Mouse (Mus musculus) heart, postnatal 4 days (tissue): ENCODE data around the gene Hsp90ab1. TPM values are rescaled to one million over a fixed set of nuclear protein-coding genes. Genes with fewer than 3 reads are reported as not detected.

Experiments
- DNase-seq: peaks from one replicate; pipeline ENCODE4 v3.0.0; 2021
- total RNA-seq, 2 experiments: library from RNA; stranded (reverse); gene quantifications; 2 replicates each; pipeline ENCODE4 v1.2.3; 2021

Gene Hsp90ab1
- 1,000 to 10,000 TPM; 1,093 to 1,133 TPM for total RNA-seq

DNA sequence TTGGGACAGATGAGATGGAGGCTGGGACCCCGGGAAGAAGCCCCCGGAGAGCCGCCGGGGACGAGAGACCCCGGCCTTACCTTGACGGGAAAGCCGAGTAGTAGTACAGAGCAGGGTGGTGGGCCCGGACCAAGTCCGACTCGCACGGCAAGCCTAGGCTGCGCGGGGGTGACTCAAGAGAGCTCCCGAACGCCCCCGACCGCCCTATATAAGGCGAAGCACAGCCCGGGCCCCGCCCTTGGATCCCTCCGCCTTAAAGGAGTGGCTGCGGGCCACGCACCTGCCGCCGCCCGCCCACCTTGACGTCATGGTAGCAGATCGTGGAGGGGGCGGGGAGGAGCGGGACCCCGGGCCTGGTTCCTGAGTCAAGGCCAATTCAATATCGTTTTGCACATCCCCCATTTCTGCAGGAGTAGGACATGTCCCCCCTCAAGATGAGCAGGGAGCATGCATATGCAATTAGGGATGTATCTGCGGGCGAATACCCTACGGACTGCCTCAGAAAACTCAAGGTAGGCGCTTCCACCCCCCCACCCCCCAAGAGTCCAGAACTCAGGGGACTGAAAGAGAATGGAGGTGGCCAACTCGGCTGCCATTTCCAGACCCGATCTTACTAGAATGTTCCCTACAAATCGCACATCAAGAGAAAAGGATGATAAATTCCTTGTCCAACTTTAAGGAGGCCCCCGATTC, at the start of gene Hsp90ab1:
TSS of gene Hsp90ab1 (minus strand) at position 185 of the 693 bp plus-strand sequence.
- peak; percentile 99 for DNase-seq

DNA sequence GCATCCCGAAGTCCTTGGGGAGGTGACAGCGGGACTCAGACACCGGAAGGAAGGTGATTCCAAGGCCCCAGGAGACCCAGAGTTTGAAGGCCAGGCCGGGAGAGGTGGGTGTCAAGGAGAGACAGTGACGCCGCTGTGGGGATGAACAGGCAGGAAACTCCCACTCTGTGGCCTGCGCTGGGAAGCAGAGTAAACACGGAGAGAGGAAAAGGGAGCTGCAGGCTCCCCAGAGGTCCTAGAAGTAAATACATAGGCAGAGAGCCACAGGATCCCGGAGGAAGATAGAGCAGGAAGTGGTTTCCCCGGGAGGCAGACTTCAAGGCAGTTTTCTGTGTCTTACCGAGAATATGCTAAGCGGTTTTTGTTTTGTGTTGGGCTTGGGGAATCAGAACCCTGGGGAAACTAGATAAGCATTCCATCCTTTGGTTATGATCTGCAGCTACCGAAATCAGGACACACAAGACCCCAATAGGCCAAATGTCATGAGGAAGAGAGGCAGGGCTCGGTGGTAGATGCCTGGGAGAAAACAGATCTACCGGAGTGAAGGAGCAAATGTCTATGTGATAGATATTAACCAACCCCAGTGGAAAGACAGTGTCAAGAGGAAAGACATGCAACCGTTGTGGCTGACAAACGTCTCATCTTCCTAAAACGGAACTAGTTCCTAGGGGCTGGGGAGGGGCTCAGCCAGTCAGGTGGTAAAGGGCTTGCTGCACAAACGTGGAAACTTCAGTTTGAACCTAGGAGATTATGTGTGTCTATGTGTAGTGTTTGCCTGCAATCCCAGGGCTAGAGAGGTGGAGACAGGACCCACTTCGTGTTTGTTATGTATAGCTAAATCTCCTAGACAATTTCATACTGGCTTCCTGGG, 46.5 kb upstream of the Hsp90ab1 start:
- peak; percentile 51 for DNase-seq

DNA sequence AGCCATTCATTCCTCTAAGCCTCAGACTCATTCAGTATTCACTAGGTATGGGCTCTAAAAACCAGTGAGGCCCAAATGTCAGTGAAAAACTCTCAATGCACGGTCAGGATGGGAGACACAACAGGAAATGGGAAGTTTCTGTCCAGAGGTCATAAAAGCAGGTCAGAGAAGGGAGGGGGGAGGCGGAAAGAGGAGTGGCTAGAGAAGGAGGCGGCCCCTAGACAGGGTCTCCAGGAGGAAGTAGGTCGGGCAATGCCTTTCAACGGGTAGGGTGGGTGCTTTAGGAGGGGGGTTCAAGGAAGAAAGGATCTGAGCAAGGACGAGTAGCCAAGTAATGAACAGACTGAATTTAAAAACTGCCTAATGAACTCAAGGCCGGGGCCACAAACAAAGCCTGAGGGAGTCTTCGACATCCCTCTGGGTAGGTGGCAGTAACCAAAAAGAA, 45.9 kb upstream of the Hsp90ab1 start:
- peak; percentile 57 for DNase-seq

DNA sequence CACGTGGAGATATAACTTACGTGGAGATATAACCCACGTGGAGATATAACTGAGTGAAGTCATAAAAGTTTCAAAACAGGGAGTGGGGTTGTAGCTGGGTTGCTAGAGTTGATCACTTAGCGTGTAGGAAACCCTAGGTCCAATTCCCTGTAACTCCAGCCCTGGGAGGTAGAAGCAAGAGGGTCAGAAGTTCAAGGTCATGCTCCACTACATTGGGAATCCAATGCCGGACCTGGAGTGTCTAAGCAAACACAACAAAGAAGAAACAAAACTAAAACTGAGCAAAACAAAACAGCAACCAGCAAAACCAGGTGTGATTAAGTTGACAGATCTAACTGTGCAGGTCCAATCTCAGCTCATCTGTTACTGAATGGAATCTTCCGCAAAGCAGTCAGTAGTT, 44.6 kb upstream of the Hsp90ab1 start:
- DNase-seq: no peak

DNA sequence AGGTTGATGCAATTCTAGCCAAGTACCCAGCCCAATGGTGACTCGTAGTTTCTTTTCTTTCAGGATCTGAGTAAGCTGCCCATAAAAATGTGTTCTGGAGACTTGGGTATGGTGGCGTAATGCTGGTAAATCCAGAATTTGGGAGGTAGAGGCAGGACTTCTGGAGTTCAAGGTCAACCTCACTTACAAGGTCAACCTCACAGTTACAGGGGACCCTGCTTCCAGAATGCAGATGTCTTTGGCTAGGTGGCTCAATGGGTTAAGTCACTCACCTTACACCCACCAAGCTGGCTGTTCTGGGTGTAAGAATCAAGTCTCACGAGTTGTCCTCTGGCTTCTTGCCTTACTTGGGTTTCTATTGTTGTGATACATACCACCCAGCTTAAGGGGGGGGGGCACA, 43.6 kb upstream of the Hsp90ab1 start:
- DNase-seq: no peak

DNA sequence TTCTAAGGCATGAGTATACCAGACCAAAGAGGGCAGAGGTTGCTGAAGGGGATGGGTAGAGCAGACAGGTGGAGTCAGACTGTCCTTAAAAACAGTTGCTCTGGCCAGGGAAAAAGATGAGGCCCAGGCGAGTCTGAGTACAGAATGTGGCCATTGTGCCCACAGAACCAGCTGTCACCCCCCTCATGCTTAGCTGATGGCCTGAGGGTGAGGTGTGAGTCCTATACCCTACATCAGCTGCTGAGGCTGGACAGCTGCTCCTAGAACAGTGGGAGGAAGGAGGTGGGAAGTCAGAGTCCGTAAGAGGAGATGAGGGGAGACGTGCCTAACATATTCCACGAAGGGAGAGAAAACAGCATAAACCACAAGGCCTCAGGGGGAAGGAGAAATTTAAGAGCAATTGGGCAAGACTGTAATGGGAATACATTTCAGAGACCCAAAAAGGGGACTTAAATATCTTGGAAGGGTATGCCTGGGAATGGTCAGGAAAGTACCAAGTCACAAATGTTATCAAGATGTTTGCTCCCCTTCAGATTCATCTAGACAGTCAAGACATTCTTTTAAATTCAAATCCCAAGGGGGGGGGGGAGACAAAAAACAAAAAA, 43.1 kb upstream of the Hsp90ab1 start:
- no peak for DNase-seq

DNA sequence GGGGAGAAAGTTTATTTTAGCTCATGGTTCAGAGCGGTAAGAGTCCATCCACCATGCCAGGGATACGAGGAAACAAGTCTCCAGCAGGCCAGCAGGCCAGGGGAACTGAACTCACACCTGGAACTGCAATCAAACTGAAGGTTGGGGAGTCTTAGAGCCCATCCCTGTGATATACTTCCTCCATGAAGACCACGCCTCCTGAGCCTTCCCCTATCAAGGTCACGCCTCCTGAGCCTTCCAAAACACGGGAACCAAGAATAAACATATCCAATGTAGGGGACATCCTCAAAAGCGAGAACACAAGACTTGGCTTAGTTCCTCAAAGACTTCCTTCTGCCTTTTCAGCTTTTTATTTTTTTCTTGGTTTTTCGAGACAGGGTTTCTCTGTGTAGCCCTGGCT, 39.9 kb upstream of the Hsp90ab1 start:
- no peak for DNase-seq

DNA sequence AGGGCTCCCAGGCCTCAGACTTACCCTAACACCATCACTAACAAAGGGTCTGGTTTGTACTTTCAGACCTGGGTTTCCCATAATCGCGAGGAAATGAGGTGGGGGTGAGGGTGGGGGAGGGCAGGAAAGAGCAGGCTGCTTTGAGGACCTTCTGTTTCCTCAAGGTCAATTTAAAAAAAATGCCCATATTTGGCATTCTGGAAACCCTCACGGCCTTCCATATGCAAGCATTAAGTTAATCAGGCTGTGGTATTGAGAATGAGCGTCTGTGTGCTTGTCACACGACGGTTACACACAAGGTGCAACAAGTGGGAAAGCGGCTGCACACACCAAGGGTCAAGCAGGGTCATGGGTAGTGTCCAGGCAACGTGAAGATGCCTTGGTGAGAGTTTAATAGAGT, 38.9 kb upstream of the Hsp90ab1 start:
- no peak for DNase-seq

DNA sequence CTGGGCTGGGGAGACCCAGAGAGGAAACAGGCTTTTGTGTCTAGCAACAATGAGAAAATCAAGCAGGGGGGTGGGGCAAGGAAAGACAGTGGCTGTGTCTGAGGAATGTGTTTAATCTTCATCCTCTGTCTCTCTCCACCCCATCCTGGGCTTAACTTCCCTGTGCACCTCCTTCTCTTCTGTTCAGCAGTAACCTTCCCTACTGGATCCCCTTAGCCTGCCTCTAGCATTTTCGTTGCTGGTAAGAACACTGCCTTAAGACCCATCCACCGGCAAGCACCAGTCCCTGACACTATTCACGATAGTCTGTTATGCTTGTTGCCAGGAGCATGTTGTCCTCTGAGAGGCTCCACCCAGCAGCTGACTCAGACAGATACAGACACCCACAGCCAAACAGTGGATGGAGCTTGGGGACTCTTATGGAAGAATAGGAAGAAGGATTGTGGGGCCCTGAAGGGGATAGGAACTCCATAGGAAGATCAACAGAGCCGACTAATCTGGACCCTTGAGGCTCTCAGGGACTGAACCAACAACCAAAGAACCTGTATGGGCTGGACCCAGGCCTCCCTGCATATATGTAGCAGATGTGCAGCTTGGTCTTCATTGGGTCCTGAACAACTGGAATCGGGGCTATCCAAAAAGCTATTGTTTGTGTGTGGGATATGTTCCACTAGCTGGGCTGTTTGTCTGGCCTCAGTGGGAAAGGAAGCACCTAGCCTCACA, 37.2 kb upstream of the Hsp90ab1 start:
- peak; percentile 45 for DNase-seq

DNA sequence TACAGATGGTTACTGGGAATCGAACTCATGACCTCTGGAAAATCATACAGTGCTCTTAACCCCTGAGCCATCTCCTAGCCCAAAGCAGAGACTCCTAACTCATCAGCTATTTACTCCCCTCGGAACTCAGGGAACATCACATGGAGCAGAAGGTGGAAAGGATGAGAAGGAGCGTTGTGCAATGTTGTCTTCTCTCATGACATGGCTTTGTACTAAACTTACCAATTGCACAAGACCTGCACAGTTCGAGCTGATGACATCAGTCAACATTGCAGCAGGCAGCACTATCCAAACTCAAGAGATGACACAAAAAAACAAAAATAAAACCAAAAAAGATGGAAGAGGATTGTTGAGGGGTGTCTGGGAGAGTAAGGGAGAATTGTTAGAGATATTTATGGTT, 35.3 kb upstream of the Hsp90ab1 start:
- DNase-seq: no peak

DNA sequence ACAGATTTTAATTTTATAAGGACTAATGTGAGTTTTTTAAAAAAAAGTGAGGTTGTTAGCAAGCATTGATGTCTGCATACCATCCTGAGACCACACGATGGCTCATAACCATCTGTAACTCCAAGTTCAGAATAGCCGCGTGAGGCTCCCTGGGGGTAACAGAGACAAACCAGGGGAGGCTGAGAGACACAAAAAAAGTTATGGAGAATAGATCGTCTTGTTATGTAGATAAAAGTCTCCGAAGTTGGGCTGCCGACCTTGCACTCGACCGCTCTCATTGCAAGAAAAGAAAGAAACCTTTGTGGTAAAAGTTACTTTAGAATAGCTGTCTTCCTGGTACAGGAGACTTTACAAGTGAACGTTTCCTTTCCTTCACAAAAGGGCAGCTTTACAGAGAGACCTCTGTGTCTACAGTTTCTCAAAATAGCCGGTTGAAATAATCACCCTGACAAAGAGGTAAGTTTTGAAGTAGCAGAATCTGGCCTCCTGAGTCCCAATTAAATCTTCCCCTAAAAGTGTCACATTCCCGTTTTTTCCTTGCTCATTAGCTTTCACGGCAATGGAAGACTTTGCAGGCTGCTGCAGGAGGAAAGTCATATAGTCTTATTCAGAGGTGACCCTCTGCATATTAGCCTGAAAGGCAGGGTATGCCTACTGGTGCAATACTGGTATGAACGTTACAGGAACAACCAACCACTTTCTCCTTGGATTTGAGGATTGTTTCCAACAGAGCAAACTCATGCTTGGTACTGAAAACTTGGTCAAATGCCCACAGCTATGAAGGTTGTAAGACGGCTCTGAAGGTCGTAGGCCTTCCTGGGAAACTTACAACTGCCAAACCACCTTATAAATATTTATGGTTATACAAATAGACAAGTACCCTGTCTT, 34.2 kb upstream of the Hsp90ab1 start:
- no peak for DNase-seq

DNA sequence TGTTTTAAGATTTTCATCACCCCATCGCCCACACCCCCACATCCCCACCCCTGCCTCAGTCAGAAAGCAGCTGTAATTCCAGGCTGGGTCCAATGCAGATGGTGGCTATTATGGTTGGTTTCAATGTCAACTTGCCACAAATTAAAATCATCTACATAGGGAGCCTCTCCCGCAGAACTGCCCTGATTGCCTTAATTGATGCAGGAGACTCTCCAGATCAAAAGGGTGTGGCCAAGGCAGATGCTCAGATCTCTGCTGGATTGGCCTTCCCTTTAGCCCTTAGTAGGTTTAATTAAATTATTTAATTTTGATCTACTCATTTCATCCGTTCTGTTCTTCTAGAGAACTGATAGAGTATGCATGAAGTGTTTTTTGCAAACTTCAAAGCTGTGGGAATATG, 29.9 kb upstream of the Hsp90ab1 start:
- no peak for DNase-seq

DNA sequence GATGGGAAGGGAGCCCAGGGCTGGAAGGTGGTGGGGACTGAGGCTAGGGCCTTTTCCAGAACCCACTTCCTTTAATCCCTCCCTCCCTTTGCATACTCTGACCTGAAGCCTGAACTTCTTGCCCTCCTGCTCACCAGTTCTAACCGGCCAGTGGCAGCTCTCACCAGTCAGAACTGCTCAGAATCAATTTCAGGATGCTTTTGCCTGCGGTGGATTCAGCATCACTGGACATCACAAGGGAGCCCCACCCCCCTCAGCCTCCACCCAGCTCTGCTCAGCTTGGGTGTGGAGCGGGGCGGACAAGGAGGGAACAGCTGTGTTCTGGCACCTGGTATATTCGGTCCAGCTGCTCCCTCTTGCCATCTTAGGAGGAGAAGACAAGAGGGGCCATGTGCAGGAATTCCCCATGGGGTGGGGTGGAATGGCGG, 28.8 kb upstream of the Hsp90ab1 start, which contains the start of gene Mymx:
TSS of gene Mymx (minus strand) at position 226 of the 428 bp plus-strand sequence.
- no peak for DNase-seq

DNA sequence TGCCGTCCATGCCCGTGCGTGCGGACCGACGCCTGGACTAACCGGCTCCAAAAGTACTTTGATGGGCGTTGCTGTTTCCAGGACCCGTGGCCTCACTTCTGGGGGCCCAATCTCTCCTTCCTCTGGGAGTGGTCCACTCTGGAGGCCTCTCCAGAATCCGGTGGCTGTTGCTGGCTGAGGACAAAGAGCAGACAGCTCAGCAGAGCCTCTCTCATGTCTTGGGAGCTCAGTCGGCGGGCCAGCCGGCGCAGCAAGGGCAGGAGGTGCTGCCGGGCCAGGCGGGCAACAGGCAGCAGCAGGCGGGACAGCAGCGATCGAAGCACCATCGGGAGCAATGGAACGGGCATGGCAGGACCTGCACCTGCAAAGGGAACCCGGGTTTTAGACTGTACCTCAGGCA, 28.3 kb upstream of the Hsp90ab1 start:
- no peak for DNase-seq

DNA sequence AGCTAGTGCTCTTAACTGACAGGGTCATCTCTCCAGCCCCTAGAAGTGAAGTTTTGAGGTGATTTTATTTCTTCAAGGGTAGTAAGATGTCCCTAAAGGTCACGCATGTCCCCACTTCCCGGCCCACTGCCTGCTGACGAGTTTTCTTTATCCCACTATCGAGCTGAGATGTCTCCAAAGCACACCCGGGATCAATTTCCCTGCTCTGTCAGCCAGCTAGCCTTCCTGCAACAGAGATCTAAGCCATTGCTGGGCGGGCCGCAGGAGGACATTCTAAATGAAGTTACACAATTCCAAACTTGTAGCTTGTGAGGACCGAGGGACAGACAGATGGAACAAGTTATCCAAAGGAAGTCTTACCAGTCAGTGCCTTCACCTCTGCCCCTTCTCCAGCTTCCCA, 27.2 kb upstream of the Hsp90ab1 start:
- DNase-seq: no peak

DNA sequence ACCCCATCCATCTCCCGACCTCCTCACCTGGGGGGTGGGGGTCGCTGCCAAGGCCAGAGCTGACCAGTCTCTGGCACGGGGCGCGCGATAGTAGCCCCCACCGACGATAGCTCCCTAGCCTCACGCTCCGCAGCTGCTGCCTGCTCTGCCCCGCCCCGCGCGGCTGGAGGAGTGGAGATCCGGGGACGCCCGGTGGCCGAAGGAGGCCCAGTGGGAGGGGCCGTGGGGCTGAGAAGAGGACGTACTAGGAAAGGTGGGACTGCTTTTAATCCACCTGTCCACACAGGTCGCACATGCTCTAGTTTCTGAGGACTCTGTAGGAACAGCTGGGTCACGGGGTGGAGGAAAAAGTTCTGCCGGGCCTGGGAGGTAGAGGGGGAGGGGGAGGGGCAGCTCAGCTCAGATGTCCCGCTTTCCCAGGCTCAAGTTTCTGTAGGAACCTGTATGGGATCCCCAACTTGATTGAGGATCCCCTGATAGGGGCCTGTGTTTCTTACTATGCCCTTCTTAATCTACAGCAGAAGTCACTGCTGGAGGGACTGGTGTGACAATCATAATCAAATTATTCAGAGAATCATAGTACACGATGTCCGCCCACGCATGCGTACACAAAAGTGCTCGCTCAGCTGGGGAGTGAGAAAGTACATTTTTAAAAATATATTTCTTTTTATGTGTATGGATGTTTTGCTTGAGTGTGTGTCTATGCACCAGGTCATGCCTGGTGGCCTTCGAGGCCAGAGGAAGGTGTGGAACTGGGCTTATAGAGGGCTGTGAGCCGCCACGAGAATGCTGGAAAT, 26.6 kb upstream of the Hsp90ab1 start, which contains the start of gene Slc29a1:
TSS of gene Slc29a1 (minus strand) at position 161 of the 797 bp plus-strand sequence.
- DNase-seq: peak; percentile 76

DNA sequence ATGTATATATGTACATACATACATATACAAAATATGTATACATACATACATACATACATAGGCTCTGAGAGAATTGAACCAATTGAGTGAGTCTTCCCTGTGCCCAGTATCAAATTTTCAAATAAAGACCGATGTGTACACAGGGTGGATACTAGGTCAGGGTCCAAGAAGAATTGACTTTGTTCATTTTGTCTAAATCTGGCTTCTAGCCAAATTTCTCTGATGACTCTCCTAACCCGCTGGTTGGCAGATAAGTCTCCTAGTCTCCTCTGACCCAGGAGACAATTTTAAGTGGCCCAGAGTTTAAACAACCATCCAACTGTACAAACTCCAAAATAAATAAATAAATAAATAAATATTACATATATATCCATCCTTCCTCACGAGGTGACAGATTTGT, 25.8 kb upstream of the Hsp90ab1 start:
- no peak for DNase-seq

DNA sequence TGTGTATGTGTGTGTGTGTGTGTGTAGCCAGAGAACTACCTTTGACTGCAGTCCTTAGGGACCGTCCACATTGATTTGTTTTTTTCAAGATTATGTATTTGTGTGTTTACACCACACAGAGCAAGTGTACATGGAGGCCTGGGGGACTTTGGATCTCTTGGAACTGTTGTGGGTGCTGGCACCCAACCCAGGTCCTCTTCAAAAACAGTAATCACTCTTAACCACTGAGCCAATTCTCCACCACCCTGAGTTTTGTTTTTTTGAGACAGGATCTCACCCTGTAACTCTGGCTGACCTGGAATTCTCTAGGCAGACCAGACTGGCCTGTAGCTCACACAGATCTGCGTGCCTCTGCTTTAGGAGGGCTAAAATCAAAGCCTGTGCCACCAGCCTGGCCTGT, 25.3 kb upstream of the Hsp90ab1 start:
- DNase-seq: no peak

DNA sequence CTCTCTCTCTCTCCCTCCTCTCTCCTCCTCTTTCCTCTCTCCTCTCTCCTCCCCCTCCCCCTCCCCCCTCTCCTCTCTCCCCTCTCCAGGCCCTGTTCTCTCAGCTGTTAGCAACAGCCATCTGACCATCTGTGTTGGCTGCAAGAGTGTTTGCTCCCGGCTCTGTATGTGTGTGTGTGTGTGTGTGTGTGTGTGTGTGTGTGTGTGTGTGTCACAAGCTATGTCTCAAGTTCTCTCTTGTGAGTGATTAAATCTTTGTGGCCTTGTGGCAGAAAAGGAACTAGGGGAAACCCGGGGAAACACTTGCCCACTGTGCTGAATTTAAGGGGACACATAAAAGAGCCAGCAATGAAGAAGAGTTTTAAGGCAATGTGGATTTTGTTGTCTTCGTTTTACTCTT, 24.7 kb upstream of the Hsp90ab1 start:
- DNase-seq: peak; percentile 38

DNA sequence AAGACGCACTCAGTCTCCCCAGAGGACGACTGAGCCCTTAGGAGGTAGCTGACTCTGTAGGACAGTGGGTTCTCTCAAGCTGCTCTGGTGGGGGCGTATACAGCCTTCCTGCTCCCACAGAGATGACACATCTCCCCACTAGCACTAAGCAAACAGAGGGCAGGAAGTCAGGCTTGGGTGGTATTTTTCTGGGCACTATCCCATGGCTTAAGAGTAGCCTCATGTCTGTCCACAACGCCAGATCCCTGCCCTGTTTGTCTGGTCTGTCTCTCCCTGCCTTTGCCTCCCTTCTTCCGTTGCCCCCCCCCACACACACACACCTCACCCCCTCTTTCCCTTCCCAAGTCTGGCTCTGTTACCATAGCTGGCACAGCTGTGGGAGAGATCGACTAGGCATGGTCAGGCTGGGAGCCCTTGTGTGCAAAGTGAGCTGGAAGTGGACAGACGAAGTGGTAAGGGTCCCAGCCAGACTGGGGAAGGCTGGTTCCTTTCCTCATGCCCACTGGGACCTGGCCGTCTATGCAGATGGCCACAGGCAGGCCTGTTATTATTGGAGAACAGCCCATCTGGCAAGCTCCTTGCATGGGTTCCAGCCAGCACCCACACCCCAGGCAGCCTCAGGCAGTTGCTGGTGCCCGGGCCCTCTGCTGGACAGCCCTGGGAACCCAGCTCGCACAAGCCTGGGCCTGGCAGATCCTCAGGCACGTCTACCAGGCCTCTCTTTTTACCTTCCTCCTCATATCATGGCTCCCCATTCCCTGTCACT, 23.7 kb upstream of the Hsp90ab1 start:
- DNase-seq: peak; percentile 88
